Mouse (Mus musculus): ENCODE measurements at regions not wholly inside any gene's neighbourhood (a gene's known extent, or its start where the extent isn't known, plus 50 kb on each side); places are given as distances from the start of the nearest gene placed in this dataset.

DNA sequence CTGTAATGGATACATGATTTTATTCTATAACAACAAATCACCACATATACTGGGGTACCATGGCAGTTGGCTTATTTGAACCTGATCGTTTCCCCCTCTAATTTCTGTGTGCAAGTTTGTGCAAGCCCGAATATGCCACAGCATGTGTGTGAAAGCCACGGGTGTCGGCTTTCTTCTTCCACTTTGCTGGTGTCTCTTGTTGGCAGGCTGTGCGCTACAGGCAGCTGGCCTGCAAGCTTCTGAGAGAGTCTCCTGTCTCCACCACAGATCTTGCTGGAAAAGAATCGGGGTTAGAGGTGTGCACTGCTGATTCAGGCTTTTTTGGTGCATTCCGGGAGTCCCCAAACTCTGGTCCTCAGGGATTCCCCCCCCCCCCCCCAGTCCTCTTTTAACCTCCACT is 142.0 kb upstream of the Kazn start:
- Histone ChIP-seq H3K4me1 (ENCODE audit: control insufficient read depth in 1 of 2, insufficient read depth in 2 of 2) (no peaks in the 10 kb centered on the region), H3K27me3 (replicated peaks) (no peaks in the 10 kb centered on the region), H3K4me3 (replicated peaks in 1 of 3; ENCODE audit: low read depth in 2 of 3, low read length in 2 of 3, poor library complexity in 1 of 3) (no peak overlapping the region), H3K4me2 (ENCODE audit: insufficient read depth, low read depth, poor library complexity, severe bottlenecking) (no peak overlapping the region), H3K27ac (ENCODE audit: insufficient read depth, low read depth) (no peak overlapping the region), H3K79me2 (replicated peaks; ENCODE audit: control insufficient read depth, extremely low read depth, insufficient read depth, poor library complexity, severe bottlenecking) (no peaks in the 10 kb centered on the region), H3K9ac (ENCODE audit: insufficient read depth, low read depth) (no peak overlapping the region), H3K9me3 (replicated peaks; ENCODE audit: low read length) (peaks cover 67% of the 10 kb centered on the region), H3K36me3 (replicated peaks in 1 of 2; ENCODE audit: control insufficient read depth in 1 of 2, insufficient read depth in 1 of 2, low read length in 1 of 2) (no peaks in the 10 kb centered on the region)
- in situ Hi-C loops (cut with MboI; ENCODE audit: low pct_ligation_motif_present, low pct_unique_long_range_greater_than_20kb, low sequenced_read_pairs): no loop called here
- TF ChIP-seq UBTF (IDR thresholded peaks at IDR 0.05; ENCODE audit: low read depth, low read length) (no peak), IRF4 (IDR thresholded peaks at IDR 0.05; ENCODE audit: low read depth, low read length) (no peak), RAD21 (IDR thresholded peaks at IDR 0.05; ENCODE audit: low read depth, low read length) (no peak), E2F4 (IDR thresholded peaks at IDR 0.05; ENCODE audit: insufficient replicate concordance, low read depth, low read length) (no peak), CHD1 (IDR thresholded peaks at IDR 0.05; ENCODE audit: low read depth, low read length) (no peak), MAFK (IDR thresholded peaks at IDR 0.05; ENCODE audit: insufficient replicate concordance, low read length) (no peak), ZKSCAN1 (IDR thresholded peaks at IDR 0.05; ENCODE audit: borderline replicate concordance, low read depth, low read length) (no peak), GABPA (IDR thresholded peaks at IDR 0.05; ENCODE audit: insufficient replicate concordance, low read depth, low read length) (no peak), HCFC1 (IDR thresholded peaks at IDR 0.05; ENCODE audit: low read depth, low read length) (no peak)
- DNase-seq (ENCODE audit: extremely low read depth): no peak
- dilution Hi-C loops (cut with MboI; ENCODE audit: extremely low pct_ligation_motif_present, extremely low pct_unique_long_range_greater_than_20kb, low sequenced_read_pairs): no loop called here

DNA sequence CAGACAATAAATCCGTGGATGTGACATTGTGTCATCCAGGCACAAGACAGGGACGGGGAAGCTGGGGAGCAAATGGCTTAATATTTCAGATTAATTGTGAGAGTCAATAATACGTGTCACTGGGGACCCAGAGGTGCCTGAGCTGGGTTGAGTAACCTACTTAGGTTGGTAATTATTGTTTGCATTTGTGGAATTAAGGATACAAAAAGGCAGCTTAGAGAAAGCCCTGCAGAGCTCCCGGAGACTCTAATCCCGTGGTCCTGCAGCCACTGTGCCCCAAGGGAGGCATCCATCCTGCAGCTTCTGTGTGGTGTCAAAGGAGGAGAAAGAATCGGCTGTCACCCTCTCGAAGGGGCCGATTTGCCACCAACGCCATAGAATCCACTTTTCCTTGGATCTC is 139.3 kb upstream of the Kazn start:
- Histone ChIP-seq H3K4me2 (ENCODE audit: insufficient read depth, low read depth, poor library complexity, severe bottlenecking) (no peak overlapping the region), H3K4me1 (ENCODE audit: control insufficient read depth in 1 of 2, insufficient read depth in 2 of 2) (no peaks in the 10 kb centered on the region), H3K36me3 (replicated peaks in 1 of 2; ENCODE audit: control insufficient read depth in 1 of 2, insufficient read depth in 1 of 2, low read length in 1 of 2) (no peaks in the 10 kb centered on the region), H3K79me2 (replicated peaks; ENCODE audit: control insufficient read depth, extremely low read depth, insufficient read depth, poor library complexity, severe bottlenecking) (no peaks in the 10 kb centered on the region), H3K4me3 (replicated peaks in 1 of 3; ENCODE audit: low read depth in 2 of 3, low read length in 2 of 3, poor library complexity in 1 of 3) (no peak overlapping the region), H3K27me3 (replicated peaks) (no peaks in the 10 kb centered on the region), H3K9ac (ENCODE audit: insufficient read depth, low read depth) (no peak overlapping the region), H3K27ac (ENCODE audit: insufficient read depth, low read depth) (no peak overlapping the region), H3K9me3 (replicated peaks; ENCODE audit: low read length) (peaks cover 73% of the 10 kb centered on the region)
- in situ Hi-C loops (cut with MboI; ENCODE audit: low pct_ligation_motif_present, low pct_unique_long_range_greater_than_20kb, low sequenced_read_pairs): no loop called here
- TF ChIP-seq MAZ (IDR thresholded peaks at IDR 0.05; ENCODE audit: low read depth, low read length) (no peak), TBP (conservative IDR thresholded peaks at IDR 0.05; ENCODE audit: low read depth, low read length) (no peak), UBTF (IDR thresholded peaks at IDR 0.05; ENCODE audit: low read depth, low read length) (no peak), RCOR1 (conservative IDR thresholded peaks at IDR 0.05; ENCODE audit: low read depth, low read length) (no peak), BHLHE40 (IDR thresholded peaks at IDR 0.05; ENCODE audit: low read depth, low read length) (no peak), MAFK (IDR thresholded peaks at IDR 0.05; ENCODE audit: insufficient replicate concordance, low read length) (no peak), USF1 (IDR thresholded peaks at IDR 0.05; ENCODE audit: low read depth, low read length) (no peak), KAT2A (IDR thresholded peaks at IDR 0.05; ENCODE audit: insufficient replicate concordance, low read length) (no peak), PAX5 (IDR thresholded peaks at IDR 0.05; ENCODE audit: low read length) (no peak), HCFC1 (IDR thresholded peaks at IDR 0.05; ENCODE audit: low read depth, low read length) (no peak), MAX (IDR thresholded peaks at IDR 0.05; ENCODE audit: low read length) (no peak), CTCF (conservative IDR thresholded peaks at IDR 0.05 in 1 of 2, IDR thresholded peaks at IDR 0.05 in 1 of 2; ENCODE audit: low read depth in 2 of 2, low read length in 2 of 2) (no peak), JUND (conservative IDR thresholded peaks at IDR 0.05; ENCODE audit: low read depth, low read length) (no peak), JUN (IDR thresholded peaks at IDR 0.05; ENCODE audit: insufficient read depth, low read depth, low read length) (no peak), ZMIZ1 (IDR thresholded peaks at IDR 0.05; ENCODE audit: low read depth, low read length) (no peak), SMC3 (IDR thresholded peaks at IDR 0.05; ENCODE audit: low read depth, low read length) (no peak), GABPA (IDR thresholded peaks at IDR 0.05; ENCODE audit: insufficient replicate concordance, low read depth, low read length) (no peak)
- dilution Hi-C loops (cut with MboI; ENCODE audit: extremely low pct_ligation_motif_present, extremely low pct_unique_long_range_greater_than_20kb, low sequenced_read_pairs): no loop called here
- no peak for DNase-seq (ENCODE audit: extremely low read depth)

All from CH12.LX (cell line).